Mouse (Mus musculus): ENCODE measurements around the gene Gm49380. TPM values are rescaled to one million over a fixed set of nuclear protein-coding genes. Genes with fewer than 3 reads are reported as not detected.

The Gm49380 gene
- polyA plus RNA-seq, 1 experiment, result not detected

- Histone ChIP-seq H3K27ac (ENCODE audit: insufficient read depth, low read depth, low read length) (peak overlapping the region; percentile 19; the same call in 1 of the 2 replicates), H3K36me3 (ENCODE audit: control insufficient read depth, insufficient read depth, low read length) (no peaks in the 10 kb centered on the region), H3K4me3 (ENCODE audit: low read depth, low read length) (no peak overlapping the region), H3K27me3 (ENCODE audit: control insufficient read depth, insufficient read depth, low read length) (peaks cover 32% of the 10 kb centered on the region), H3K4me1 (ENCODE audit: control insufficient read depth, insufficient read depth, insufficient read length, low read length) (peaks cover 28% of the 10 kb centered on the region)
- TF ChIP-seq CTCF (IDR thresholded peaks at IDR 0.05; ENCODE audit: extremely low read depth, insufficient read length, insufficient replicate concordance, low read depth, low read length), result no peak
- TF ChIP-seq POLR2A (IDR thresholded peaks at IDR 0.05; ENCODE audit: low read depth, low read length), result no peak
- WGBS, result 66% methylated on average over 7 of the region's 7 CpGs
These were observed 17.9 kb upstream of the Gm49380 start for GRCm38 (mm10) chr9:44131276-44131590.

- Histone ChIP-seq H3K27me3 (ENCODE audit: control insufficient read depth, insufficient read depth, low read length) (peaks cover 32% of the 10 kb centered on the region), H3K27ac (ENCODE audit: insufficient read depth, low read depth, low read length) (peak overlapping the region; percentile 74), H3K36me3 (ENCODE audit: control insufficient read depth, insufficient read depth, low read length) (no peaks in the 10 kb centered on the region), H3K4me3 (ENCODE audit: low read depth, low read length) (peak overlapping the region; percentile 58; the same call in 1 of the 2 replicates), H3K4me1 (ENCODE audit: control insufficient read depth, insufficient read depth, insufficient read length, low read length) (peaks cover 28% of the 10 kb centered on the region)
- TF ChIP-seq POLR2A (IDR thresholded peaks at IDR 0.05; ENCODE audit: low read depth, low read length), result no peak
- WGBS, result 33% methylated on average over 19 of the region's 19 CpGs
These were observed 17.4 kb upstream of the Gm49380 start for GRCm38 (mm10) chr9:44130581-44131275.

DNA sequence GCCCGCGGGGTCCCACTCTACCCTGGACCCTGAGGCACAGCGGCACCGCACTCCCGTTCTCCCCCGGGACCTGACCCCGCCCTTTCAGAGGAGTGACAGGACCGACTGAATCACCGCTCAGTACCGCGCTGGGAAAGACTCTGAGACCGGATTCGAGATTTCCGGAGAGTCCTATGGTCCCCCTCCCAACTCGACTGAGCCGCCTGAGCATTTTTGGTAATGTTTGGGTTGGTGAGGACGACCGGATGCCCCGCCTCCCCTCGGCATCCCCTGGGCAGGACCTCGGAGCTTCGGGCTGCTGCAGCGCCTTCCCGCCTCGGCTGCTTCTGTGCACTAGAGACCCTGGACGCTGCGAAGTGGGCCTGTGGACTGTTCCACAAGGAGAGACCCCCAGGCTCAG lies 16.7 kb upstream of the Gm49380 start:
- under 1% methylated on average over 27 of the region's 27 CpGs for WGBS
- TF ChIP-seq CTCF (IDR thresholded peaks at IDR 0.05; ENCODE audit: extremely low read depth, insufficient read length, insufficient replicate concordance, low read depth, low read length) (no peak), POLR2A (IDR thresholded peaks at IDR 0.05; ENCODE audit: low read depth, low read length) (no peak; the same call in 1 of the 2 replicates)
- H3K27ac ChIP-seq (ENCODE audit: insufficient read depth, low read depth, low read length), result peak overlapping the region; percentile 75
- H3K4me1 ChIP-seq (ENCODE audit: control insufficient read depth, insufficient read depth, insufficient read length, low read length), result peaks cover 25% of the 10 kb centered on the region
- H3K4me3 ChIP-seq (ENCODE audit: low read depth, low read length), result peak overlapping the region; percentile 58
- peaks cover 26% of the 10 kb centered on the region for H3K27me3 ChIP-seq (ENCODE audit: control insufficient read depth, insufficient read depth, low read length)
- H3K36me3 ChIP-seq (ENCODE audit: control insufficient read depth, insufficient read depth, low read length), result no peaks in the 10 kb centered on the region

DNA sequence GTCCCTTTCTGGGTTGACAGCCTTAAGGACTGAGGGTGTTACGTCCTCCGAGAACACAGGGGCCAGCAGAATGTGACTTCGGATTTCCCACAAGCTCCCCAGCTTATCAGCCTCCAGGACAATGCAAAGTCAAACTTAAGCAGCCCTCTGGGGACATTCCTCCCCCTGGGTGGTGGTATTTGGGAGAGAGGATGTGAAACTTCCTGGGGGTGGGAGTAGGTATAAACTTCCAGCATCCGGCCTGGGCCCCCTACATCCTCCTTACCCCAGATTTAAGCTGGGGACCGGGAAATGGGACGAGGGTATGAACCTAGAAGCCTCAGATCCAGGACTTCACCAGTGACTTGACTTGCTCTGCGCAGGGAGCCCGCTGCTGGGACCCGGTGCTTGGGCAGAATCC lies 16.3 kb upstream of the Gm49380 start:
- H3K4me1 ChIP-seq (ENCODE audit: control insufficient read depth, insufficient read depth, insufficient read length, low read length), result peaks cover 21% of the 10 kb centered on the region
- peak overlapping the region; percentile 75 for H3K27ac ChIP-seq (ENCODE audit: insufficient read depth, low read depth, low read length)
- peak overlapping the region; percentile 58 for H3K4me3 ChIP-seq (ENCODE audit: low read depth, low read length)
- no peaks in the 10 kb centered on the region for H3K36me3 ChIP-seq (ENCODE audit: control insufficient read depth, insufficient read depth, low read length)
- WGBS, result 22% methylated on average over 9 of the region's 9 CpGs
- TF ChIP-seq POLR2A (IDR thresholded peaks at IDR 0.05; ENCODE audit: low read depth, low read length) (no peak), CTCF (IDR thresholded peaks at IDR 0.05; ENCODE audit: extremely low read depth, insufficient read length, insufficient replicate concordance, low read depth, low read length) (no peak)
- H3K27me3 ChIP-seq (ENCODE audit: control insufficient read depth, insufficient read depth, low read length), result peaks cover 22% of the 10 kb centered on the region

DNA sequence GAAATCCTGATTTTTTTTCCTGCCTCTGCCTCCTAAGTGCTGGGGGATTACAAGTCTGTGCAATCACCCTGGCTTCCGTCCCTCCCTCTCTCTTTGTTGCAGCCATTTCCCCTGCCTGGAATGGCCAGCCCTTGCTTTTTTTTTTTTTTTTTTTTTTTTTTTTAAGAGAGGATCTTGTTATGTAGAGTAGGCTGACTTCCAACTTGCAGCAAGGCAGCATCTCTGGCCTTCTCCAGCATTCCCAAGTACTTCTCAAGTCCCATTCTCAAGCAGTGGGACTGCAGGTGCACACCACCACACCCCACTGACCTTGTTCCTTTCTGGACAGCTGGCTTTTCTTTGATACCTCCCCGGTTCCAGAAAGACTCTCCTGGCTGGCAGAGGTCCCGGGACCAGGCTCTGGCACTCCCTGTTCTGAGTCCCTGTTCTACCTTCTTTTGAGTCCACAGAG lies 14.1 kb upstream of the Gm49380 start:
- H3K27ac ChIP-seq (ENCODE audit: insufficient read depth, low read depth, low read length), result no peak overlapping the region
- H3K36me3 ChIP-seq (ENCODE audit: control insufficient read depth, insufficient read depth, low read length), result no peaks in the 10 kb centered on the region
- peaks cover 21% of the 10 kb centered on the region for H3K4me1 ChIP-seq (ENCODE audit: control insufficient read depth, insufficient read depth, insufficient read length, low read length)
- 20% methylated on average over 3 of the region's 3 CpGs for WGBS
- H3K4me3 ChIP-seq (ENCODE audit: low read depth, low read length), result no peak overlapping the region
- no peak for TF ChIP-seq CTCF (IDR thresholded peaks at IDR 0.05; ENCODE audit: extremely low read depth, insufficient read length, insufficient replicate concordance, low read depth, low read length)
- no peak for TF ChIP-seq POLR2A (IDR thresholded peaks at IDR 0.05; ENCODE audit: low read depth, low read length)
- peaks cover 4% of the 10 kb centered on the region; the same call in 1 of the 2 replicates for H3K27me3 ChIP-seq (ENCODE audit: control insufficient read depth, insufficient read depth, low read length)

DNA sequence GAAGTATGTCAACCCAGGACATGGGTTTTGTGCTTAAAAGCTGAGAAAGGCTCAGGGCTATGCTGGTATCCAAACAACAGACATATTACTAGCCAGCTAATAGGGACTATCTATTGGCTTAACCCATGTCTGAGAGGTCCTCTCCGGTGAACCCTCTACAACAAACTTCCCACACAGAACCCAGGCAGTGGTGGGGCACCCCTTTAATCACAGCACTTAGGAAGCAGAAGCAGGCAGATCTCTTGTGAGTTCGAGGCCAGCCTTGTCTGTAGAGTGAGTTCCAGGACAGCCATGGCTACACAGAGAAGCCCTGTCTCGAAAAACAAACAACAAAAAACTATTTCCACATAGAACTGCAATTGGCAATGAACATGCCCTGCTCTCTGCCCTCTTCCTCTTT lies 13.4 kb upstream of the Gm49380 start:
- H3K27me3 ChIP-seq (ENCODE audit: control insufficient read depth, insufficient read depth, low read length), result peaks cover 2% of the 10 kb centered on the region; the same call in 1 of the 2 replicates
- H3K4me1 ChIP-seq (ENCODE audit: control insufficient read depth, insufficient read depth, insufficient read length, low read length), result peaks cover 21% of the 10 kb centered on the region
- TF ChIP-seq POLR2A (IDR thresholded peaks at IDR 0.05; ENCODE audit: low read depth, low read length), result no peak
- TF ChIP-seq CTCF (IDR thresholded peaks at IDR 0.05; ENCODE audit: extremely low read depth, insufficient read length, insufficient replicate concordance, low read depth, low read length), result no peak
- H3K4me3 ChIP-seq (ENCODE audit: low read depth, low read length), result no peak overlapping the region
- WGBS, result 53% methylated on average over 3 of the region's 3 CpGs
- no peaks in the 10 kb centered on the region for H3K36me3 ChIP-seq (ENCODE audit: control insufficient read depth, insufficient read depth, low read length)
- no peak overlapping the region for H3K27ac ChIP-seq (ENCODE audit: insufficient read depth, low read depth, low read length)

GRCm38 (mm10) chr9:44125546-44126428 lies 12.5 kb upstream of the Gm49380 start:
- no peaks in the 10 kb centered on the region for H3K36me3 ChIP-seq (ENCODE audit: control insufficient read depth, insufficient read depth, low read length)
- no peak overlapping the region for H3K27ac ChIP-seq (ENCODE audit: insufficient read depth, low read depth, low read length)
- WGBS, result 34% methylated on average over 18 of the region's 18 CpGs
- H3K4me1 ChIP-seq (ENCODE audit: control insufficient read depth, insufficient read depth, insufficient read length, low read length), result peaks cover 21% of the 10 kb centered on the region
- no peaks in the 10 kb centered on the region; the same call in 1 of the 2 replicates for H3K27me3 ChIP-seq (ENCODE audit: control insufficient read depth, insufficient read depth, low read length)
- H3K4me3 ChIP-seq (ENCODE audit: low read depth, low read length), result no peak overlapping the region
- TF ChIP-seq CTCF (IDR thresholded peaks at IDR 0.05; ENCODE audit: extremely low read depth, insufficient read length, insufficient replicate concordance, low read depth, low read length) (peak; percentile 83; the same call in 1 of the 2 replicates), POLR2A (IDR thresholded peaks at IDR 0.05; ENCODE audit: low read depth, low read length) (no peak)

All from small intestine, adult 2 months (tissue).